Mouse (Mus musculus): ENCODE measurements at regions not wholly inside any gene's neighbourhood (a gene's known extent, or its start where the extent isn't known, plus 50 kb on each side); places are given as distances from the start of the nearest gene placed in this dataset.

- DNase-seq (ENCODE audit: low spot score) = no peak
Observed at GRCm38 (mm10) chr17:47317651-47318050, 51.0 kb upstream of the Mrps10 start.

DNA sequence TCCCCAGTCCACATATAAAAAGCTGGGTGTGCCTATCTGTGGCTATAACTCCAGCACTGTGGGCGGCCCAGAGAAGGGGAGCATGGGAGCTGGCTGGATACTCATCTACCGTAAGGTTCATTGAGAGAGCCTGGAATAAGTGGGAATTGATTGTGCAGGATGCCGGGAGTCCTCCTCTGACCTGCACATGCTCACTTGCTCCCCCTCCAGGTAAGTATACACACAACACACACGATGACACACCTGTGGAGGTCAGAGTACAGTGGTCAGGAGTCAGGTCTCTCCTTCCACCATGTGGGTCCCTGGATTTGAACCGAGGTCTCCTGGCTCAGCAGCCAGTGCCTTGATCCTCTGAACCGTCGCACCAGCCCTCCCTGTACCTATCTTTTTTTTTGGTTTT is 55.5 kb upstream of the Mrps10 start:
- no peak for DNase-seq (ENCODE audit: low spot score)

GRCm38 (mm10) chr17:47311272-47311671 is 57.4 kb upstream of the Mrps10 start:
- no peak for DNase-seq (ENCODE audit: low spot score)

DNA sequence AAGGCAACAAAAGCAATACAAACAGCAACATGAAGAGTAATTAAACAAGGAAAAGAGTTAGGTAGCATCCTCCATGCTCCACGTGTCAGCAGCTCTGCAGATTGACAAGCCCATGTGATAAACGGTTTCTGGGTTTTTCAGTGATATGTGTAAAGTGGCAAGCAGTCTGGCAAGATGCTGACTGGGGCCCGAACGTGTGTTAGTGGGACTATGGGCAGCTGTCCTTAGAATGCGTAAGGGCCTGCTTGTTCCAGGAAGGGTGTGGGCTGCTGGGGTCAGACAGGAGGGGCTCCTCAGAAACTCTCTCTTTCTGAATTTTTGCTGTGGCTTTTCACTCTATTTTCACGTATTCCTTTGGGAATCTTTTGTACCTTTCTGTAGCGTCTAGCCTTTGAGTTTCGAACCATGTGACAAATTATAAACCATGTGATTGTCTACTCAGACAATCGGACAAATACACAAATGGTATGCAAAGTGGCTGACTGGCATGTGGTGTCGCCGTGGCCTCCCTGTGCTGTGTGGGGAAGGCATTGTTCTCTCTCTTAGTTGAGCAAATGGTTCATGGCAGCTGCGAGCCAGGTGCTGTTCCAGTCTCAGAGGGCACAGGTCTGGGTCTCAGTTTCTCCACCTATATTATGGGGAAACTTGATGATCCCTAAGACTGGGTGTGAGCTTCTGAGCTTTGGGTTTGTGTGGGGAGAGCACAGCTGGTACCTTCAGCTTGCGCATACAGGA is 62.5 kb upstream of the Mrps10 start:
- DNase-seq (ENCODE audit: low spot score) = no peak

- no peak for DNase-seq (ENCODE audit: low spot score)
Observed at GRCm38 (mm10) chr17:47304463-47305199, 64.1 kb upstream of the Mrps10 start.

DNA sequence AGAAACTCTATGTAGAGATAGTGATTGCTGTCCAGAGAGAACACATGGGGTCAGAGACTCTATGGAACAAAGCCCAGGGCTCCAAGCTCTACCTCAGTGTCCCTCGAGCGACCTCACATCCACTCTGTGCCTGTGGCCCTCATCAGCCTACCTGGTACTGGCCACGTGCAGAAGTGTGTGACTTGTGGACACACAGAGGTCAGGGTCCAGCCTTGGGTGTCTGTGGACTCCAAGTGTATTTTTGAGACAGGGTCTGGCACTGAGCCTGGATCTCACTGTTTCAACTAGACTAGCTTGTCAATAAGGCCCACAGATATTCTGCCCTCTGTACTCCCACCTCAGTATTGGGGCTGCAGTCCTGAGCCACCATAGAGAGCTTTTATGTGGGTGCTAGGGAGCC is 65.1 kb upstream of the Mrps10 start:
- no peak for DNase-seq (ENCODE audit: low spot score)

- no peak for DNase-seq (ENCODE audit: low spot score)
Observed at GRCm38 (mm10) chr17:47298396-47298919, 70.2 kb upstream of the Mrps10 start.

DNA sequence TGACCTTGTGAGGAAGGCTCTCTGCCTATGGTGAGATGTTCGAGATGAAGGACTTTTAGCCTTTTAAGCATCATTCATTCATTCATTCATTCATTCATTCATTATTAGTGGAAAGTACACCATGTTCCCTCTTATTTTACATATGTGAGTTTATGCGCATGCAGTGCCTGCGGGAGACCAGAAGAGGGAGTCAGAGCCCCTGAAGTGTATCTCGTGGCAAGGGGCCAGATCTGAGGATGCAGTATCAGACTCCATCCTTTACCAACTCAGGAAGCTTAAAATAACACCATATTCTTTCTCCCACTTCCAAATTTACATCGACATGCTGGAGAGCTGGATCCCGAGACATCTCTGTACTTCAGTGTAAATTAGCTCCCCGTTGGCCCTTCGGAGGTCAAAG is 70.7 kb upstream of the Mrps10 start:
- no peak for DNase-seq (ENCODE audit: low spot score)

GRCm38 (mm10) chr17:47296709-47297450 is 71.8 kb upstream of the Mrps10 start:
- no peak for DNase-seq (ENCODE audit: low spot score)

GRCm38 (mm10) chr17:47295315-47296011 is 73.2 kb upstream of the Mrps10 start:
- DNase-seq (ENCODE audit: low spot score) = no peak

GRCm38 (mm10) chr17:47294091-47294534 is 74.6 kb upstream of the Mrps10 start:
- DNase-seq (ENCODE audit: low spot score) = no peak

GRCm38 (mm10) chr17:47293178-47293577 is 75.5 kb upstream of the Mrps10 start:
- DNase-seq (ENCODE audit: low spot score) = no peak

DNA sequence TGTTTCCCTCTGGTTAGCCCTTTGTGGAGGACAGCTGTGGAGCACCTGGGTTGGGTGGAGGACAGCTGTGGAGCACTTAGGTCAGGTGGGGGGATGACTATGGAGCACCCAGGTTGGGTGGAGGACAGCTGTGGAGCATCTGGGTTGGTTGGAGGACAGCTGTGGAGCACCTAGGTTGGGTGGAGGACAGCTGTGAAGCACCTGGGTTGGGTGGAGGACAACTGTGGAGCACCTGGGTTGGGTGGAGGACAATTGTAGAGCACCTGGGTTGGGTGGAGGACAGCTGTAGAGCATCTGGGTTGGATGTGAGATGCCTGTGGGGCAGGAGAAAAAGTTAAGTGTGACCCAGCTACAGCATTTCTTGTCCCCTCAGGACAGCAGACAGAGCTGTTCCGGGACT is 77.1 kb upstream of the Mrps10 start:
- DNase-seq (ENCODE audit: low spot score) = no peak

- no peak for DNase-seq (ENCODE audit: low spot score)
Observed at GRCm38 (mm10) chr17:47285616-47286015, 83.1 kb upstream of the Mrps10 start.

- DNase-seq (ENCODE audit: low spot score) = no peak
Observed at GRCm38 (mm10) chr17:47284236-47284635, 84.5 kb upstream of the Mrps10 start.

DNA sequence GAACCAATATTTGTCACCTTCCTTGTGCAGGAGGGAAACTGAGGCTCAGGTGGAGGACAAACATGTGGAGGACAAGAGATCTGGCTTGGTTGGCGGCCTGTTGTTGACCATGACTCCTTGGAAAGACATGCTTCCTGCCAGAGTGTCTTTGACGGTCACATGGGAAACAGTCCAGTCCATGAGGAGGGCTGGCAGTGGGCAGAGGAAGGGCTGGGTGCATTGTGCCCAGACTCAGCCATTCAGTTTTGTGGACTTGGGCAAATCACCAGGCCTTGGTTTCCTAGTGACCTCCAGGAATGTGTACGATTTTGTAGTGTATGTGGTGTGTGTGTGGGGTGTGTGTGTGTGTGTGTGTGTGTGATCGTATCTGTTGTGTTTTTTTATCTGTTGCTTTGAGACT is 85.5 kb upstream of the Mrps10 start:
- DNase-seq (ENCODE audit: low spot score) = no peak

DNA sequence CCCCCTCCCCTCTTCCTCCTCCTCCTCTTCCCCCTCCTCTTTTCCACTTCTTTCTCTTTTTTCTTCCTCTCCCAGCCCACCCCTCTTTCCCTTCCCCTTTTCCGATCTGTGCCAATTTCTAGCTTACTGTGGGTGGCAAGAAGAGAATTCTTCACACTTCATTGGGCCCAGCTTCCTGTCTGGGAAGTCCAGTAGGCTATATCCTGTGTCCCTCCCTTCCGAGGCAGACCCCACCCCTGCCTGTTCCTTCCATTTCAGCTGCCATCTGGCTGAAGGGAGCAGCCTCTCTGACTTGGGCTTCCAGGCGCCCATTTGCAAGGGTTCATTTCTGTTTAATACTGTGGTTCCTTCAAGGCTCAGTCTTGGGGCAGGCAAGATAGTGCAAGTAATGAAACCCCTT is 86.2 kb upstream of the Mrps10 start:
- no peak for DNase-seq (ENCODE audit: low spot score)

DNA sequence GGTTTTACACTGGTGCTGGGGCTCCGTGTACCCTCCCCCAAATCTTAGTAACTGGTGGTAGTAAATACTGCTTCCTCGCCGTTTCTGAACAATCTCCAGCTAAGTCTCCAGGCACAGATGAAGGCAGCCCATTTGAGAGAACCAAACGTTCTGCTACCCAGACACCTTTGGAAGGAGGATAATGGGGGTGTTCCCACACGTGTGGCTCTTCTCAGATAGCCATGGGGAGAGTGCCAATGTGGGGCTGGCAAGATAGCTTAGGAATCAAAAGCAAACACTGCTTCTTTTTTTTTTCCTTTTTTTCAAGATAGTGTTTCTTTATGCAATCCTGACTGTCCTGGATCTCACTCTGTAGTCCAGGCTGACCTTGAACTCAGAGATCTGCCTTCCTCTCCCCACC is 90.8 kb upstream of the Mrps10 start:
- no peak for DNase-seq (ENCODE audit: low spot score)

- DNase-seq (ENCODE audit: low spot score) = no peak
Observed at GRCm38 (mm10) chr17:47276639-47277038, 92.0 kb upstream of the Mrps10 start.

- no peak for DNase-seq (ENCODE audit: low spot score)
Observed at GRCm38 (mm10) chr17:47275796-47276311, 92.8 kb upstream of the Mrps10 start.

DNA sequence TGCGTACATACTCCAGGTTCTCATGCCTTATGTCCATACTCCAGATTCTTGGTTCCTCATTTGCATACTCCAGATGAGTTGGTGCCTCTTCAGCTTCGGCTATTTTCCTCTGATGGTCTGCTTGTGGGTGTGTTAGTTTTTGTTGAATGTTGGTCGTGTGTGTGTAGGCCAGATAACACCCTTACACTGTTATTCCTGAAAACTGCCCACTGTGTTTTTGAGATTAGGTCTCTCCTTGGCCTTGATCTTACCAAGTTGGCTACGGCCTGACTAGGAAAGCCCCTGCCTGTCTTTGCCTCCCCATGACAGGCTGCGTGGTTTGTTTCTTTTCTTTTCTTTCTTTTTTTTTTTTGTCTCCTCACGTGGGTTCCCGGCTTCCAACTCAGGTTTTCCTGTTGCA is 95.4 kb upstream of the Mrps10 start:
- no peak for DNase-seq (ENCODE audit: low spot score)

Data from embryo, embryonic 10.5 days (tissue).